Mouse (Mus musculus): ENCODE data around the gene Nfatc2ip. TPM values are rescaled to one million over a fixed set of nuclear protein-coding genes. Genes with fewer than 3 reads are reported as not detected.

The Nfatc2ip gene
- polyA plus RNA-seq, 1 experiment from 2014 or later: 1.8 TPM

- Histone ChIP-seq H3K9me3 (replicated peaks; ENCODE audit: control insufficient read depth, low read length) (no peaks in the 10 kb centered on the region), H3K27ac (ENCODE audit: low read depth, low read length) (no peak overlapping the region), H3K36me3 (ENCODE audit: control insufficient read depth, insufficient read depth, low read length) (no peaks in the 10 kb centered on the region), H3K4me3 (ENCODE audit: low read depth, low read length) (no peak overlapping the region), H3K27me3 (ENCODE audit: control insufficient read depth, insufficient read depth, low read length) (no peaks in the 10 kb centered on the region), H3K4me2 (no peak overlapping the region), H3K9ac (ENCODE audit: low read depth, low read length) (no peak overlapping the region), H3K4me1 (ENCODE audit: control insufficient read depth, insufficient read depth, low read length) (no peaks in the 10 kb centered on the region)
- ATAC-seq (replicated peaks; ENCODE audit: insufficient number of reproducible peaks, low FRiP score, low TSS enrichment): no peak
- 36% methylated on average over 8 of the region's 8 CpGs for WGBS (ENCODE audit: insufficient replicate concordance)
Observed at GRCm38 (mm10) chr7:126348293-126348692, 48.2 kb downstream of the Nfatc2ip start.

GRCm38 (mm10) chr7:126347098-126347497 is 49.4 kb downstream of the Nfatc2ip start:
- no peak for ATAC-seq (replicated peaks; ENCODE audit: insufficient number of reproducible peaks, low FRiP score, low TSS enrichment)
- H3K36me3 ChIP-seq (ENCODE audit: control insufficient read depth, insufficient read depth, low read length): no peaks in the 10 kb centered on the region
- WGBS (ENCODE audit: insufficient replicate concordance): 52% methylated on average over 1 of the region's 1 CpGs
- no peak overlapping the region for H3K4me3 ChIP-seq (ENCODE audit: low read depth, low read length)
- H3K27ac ChIP-seq (ENCODE audit: low read depth, low read length): no peak overlapping the region
- H3K4me1 ChIP-seq (ENCODE audit: control insufficient read depth, insufficient read depth, low read length): no peaks in the 10 kb centered on the region
- H3K9me3 ChIP-seq (replicated peaks; ENCODE audit: control insufficient read depth, low read length): no peaks in the 10 kb centered on the region
- no peak overlapping the region for H3K9ac ChIP-seq (ENCODE audit: low read depth, low read length)
- no peaks in the 10 kb centered on the region for H3K27me3 ChIP-seq (ENCODE audit: control insufficient read depth, insufficient read depth, low read length)
- H3K4me2 ChIP-seq: no peak overlapping the region

GRCm38 (mm10) chr7:126345969-126346368 is 50.6 kb downstream of the Nfatc2ip start:
- H3K27me3 ChIP-seq (ENCODE audit: control insufficient read depth, insufficient read depth, low read length): no peaks in the 10 kb centered on the region
- no peak overlapping the region for H3K4me3 ChIP-seq (ENCODE audit: low read depth, low read length)
- H3K4me2 ChIP-seq: no peak overlapping the region
- no peaks in the 10 kb centered on the region for H3K9me3 ChIP-seq (replicated peaks; ENCODE audit: control insufficient read depth, low read length)
- no peak overlapping the region for H3K9ac ChIP-seq (ENCODE audit: low read depth, low read length)
- 48% methylated on average over 3 of the region's 3 CpGs for WGBS (ENCODE audit: insufficient replicate concordance)
- H3K36me3 ChIP-seq (ENCODE audit: control insufficient read depth, insufficient read depth, low read length): no peaks in the 10 kb centered on the region
- no peaks in the 10 kb centered on the region for H3K4me1 ChIP-seq (ENCODE audit: control insufficient read depth, insufficient read depth, low read length)
- ATAC-seq (replicated peaks; ENCODE audit: insufficient number of reproducible peaks, low FRiP score, low TSS enrichment): no peak
- no peak overlapping the region for H3K27ac ChIP-seq (ENCODE audit: low read depth, low read length)

- 0 out of 2 replicates have a peak, but pooled peaks cover 3% of the 10 kb centered on the region for H3K4me1 ChIP-seq (ENCODE audit: control insufficient read depth, insufficient read depth, low read length)
- no peak overlapping the region for H3K4me3 ChIP-seq (ENCODE audit: low read depth, low read length)
- H3K27ac ChIP-seq (ENCODE audit: low read depth, low read length): no peak overlapping the region
- ATAC-seq (replicated peaks; ENCODE audit: insufficient number of reproducible peaks, low FRiP score, low TSS enrichment): no peak
- H3K27me3 ChIP-seq (ENCODE audit: control insufficient read depth, insufficient read depth, low read length): no peaks in the 10 kb centered on the region
- H3K36me3 ChIP-seq (ENCODE audit: control insufficient read depth, insufficient read depth, low read length): no peaks in the 10 kb centered on the region
- 61% methylated on average over 3 of the region's 3 CpGs for WGBS (ENCODE audit: insufficient replicate concordance)
- no peak overlapping the region for H3K4me2 ChIP-seq
- no peak overlapping the region for H3K9ac ChIP-seq (ENCODE audit: low read depth, low read length)
- H3K9me3 ChIP-seq (replicated peaks; ENCODE audit: control insufficient read depth, low read length): no peaks in the 10 kb centered on the region
Observed at GRCm38 (mm10) chr7:126345557-126345956, 51.0 kb downstream of the Nfatc2ip start.

GRCm38 (mm10) chr7:126340896-126341295 is 55.6 kb downstream of the Nfatc2ip start:
- ATAC-seq (replicated peaks; ENCODE audit: insufficient number of reproducible peaks, low FRiP score, low TSS enrichment): no peak
- Histone ChIP-seq H3K36me3 (ENCODE audit: control insufficient read depth, insufficient read depth, low read length) (no peaks in the 10 kb centered on the region), H3K9me3 (replicated peaks; ENCODE audit: control insufficient read depth, low read length) (no peaks in the 10 kb centered on the region), H3K4me1 (ENCODE audit: control insufficient read depth, insufficient read depth, low read length) (0 out of 2 replicates have a peak, but pooled peaks cover 3% of the 10 kb centered on the region), H3K9ac (ENCODE audit: low read depth, low read length) (no peak overlapping the region), H3K4me3 (ENCODE audit: low read depth, low read length) (no peak overlapping the region), H3K4me2 (no peak overlapping the region), H3K27ac (ENCODE audit: low read depth, low read length) (no peak overlapping the region), H3K27me3 (ENCODE audit: control insufficient read depth, insufficient read depth, low read length) (no peaks in the 10 kb centered on the region)
- 32% methylated on average over 6 of the region's 6 CpGs for WGBS (ENCODE audit: insufficient replicate concordance)

- Histone ChIP-seq H3K27ac (ENCODE audit: low read depth, low read length) (no peak overlapping the region), H3K9ac (ENCODE audit: low read depth, low read length) (no peak overlapping the region), H3K36me3 (ENCODE audit: control insufficient read depth, insufficient read depth, low read length) (no peaks in the 10 kb centered on the region), H3K9me3 (replicated peaks; ENCODE audit: control insufficient read depth, low read length) (no peaks in the 10 kb centered on the region), H3K4me2 (no peak overlapping the region), H3K4me1 (ENCODE audit: control insufficient read depth, insufficient read depth, low read length) (0 out of 2 replicates have a peak, but pooled peaks cover 3% of the 10 kb centered on the region), H3K4me3 (ENCODE audit: low read depth, low read length) (no peak overlapping the region), H3K27me3 (ENCODE audit: control insufficient read depth, insufficient read depth, low read length) (no peaks in the 10 kb centered on the region)
- 60% methylated on average over 6 of the region's 6 CpGs for WGBS (ENCODE audit: insufficient replicate concordance)
- no peak for ATAC-seq (replicated peaks; ENCODE audit: insufficient number of reproducible peaks, low FRiP score, low TSS enrichment)
Observed at GRCm38 (mm10) chr7:126340206-126340618, 56.3 kb downstream of the Nfatc2ip start.

- Histone ChIP-seq H3K27me3 (ENCODE audit: control insufficient read depth, insufficient read depth, low read length) (no peaks in the 10 kb centered on the region), H3K9me3 (replicated peaks; ENCODE audit: control insufficient read depth, low read length) (no peaks in the 10 kb centered on the region), H3K36me3 (ENCODE audit: control insufficient read depth, insufficient read depth, low read length) (no peaks in the 10 kb centered on the region), H3K9ac (ENCODE audit: low read depth, low read length) (no peak overlapping the region), H3K27ac (ENCODE audit: low read depth, low read length) (no peak overlapping the region), H3K4me2 (no peak overlapping the region), H3K4me3 (ENCODE audit: low read depth, low read length) (no peak overlapping the region), H3K4me1 (ENCODE audit: control insufficient read depth, insufficient read depth, low read length) (0 out of 2 replicates have a peak, but pooled peaks cover 3% of the 10 kb centered on the region)
- no peak for ATAC-seq (replicated peaks; ENCODE audit: insufficient number of reproducible peaks, low FRiP score, low TSS enrichment)
- 73% methylated on average over 8 of the region's 8 CpGs for WGBS (ENCODE audit: insufficient replicate concordance)
Observed at GRCm38 (mm10) chr7:126339521-126339971, 57.0 kb downstream of the Nfatc2ip start.

- Histone ChIP-seq H3K4me2 (no peak overlapping the region), H3K9ac (ENCODE audit: low read depth, low read length) (no peak overlapping the region), H3K27me3 (ENCODE audit: control insufficient read depth, insufficient read depth, low read length) (no peaks in the 10 kb centered on the region), H3K9me3 (replicated peaks; ENCODE audit: control insufficient read depth, low read length) (no peaks in the 10 kb centered on the region), H3K27ac (ENCODE audit: low read depth, low read length) (no peak overlapping the region), H3K4me1 (ENCODE audit: control insufficient read depth, insufficient read depth, low read length) (0 out of 2 replicates have a peak, but pooled peaks cover 3% of the 10 kb centered on the region), H3K4me3 (ENCODE audit: low read depth, low read length) (no peak overlapping the region), H3K36me3 (ENCODE audit: control insufficient read depth, insufficient read depth, low read length) (no peaks in the 10 kb centered on the region)
- no peak for ATAC-seq (replicated peaks; ENCODE audit: insufficient number of reproducible peaks, low FRiP score, low TSS enrichment)
- WGBS (ENCODE audit: insufficient replicate concordance): 72% methylated on average over 8 of the region's 8 CpGs
Observed at GRCm38 (mm10) chr7:126338906-126339305, 57.6 kb downstream of the Nfatc2ip start.

- no peak overlapping the region for H3K4me2 ChIP-seq
- H3K36me3 ChIP-seq (ENCODE audit: control insufficient read depth, insufficient read depth, low read length): no peaks in the 10 kb centered on the region
- H3K9ac ChIP-seq (ENCODE audit: low read depth, low read length): no peak overlapping the region
- 71% methylated on average over 1 of the region's 1 CpGs for WGBS (ENCODE audit: insufficient replicate concordance)
- H3K9me3 ChIP-seq (replicated peaks; ENCODE audit: control insufficient read depth, low read length): no peaks in the 10 kb centered on the region
- ATAC-seq (replicated peaks; ENCODE audit: insufficient number of reproducible peaks, low FRiP score, low TSS enrichment): no peak
- H3K4me1 ChIP-seq (ENCODE audit: control insufficient read depth, insufficient read depth, low read length): 0 out of 2 replicates have a peak, but pooled peaks cover under 1% of the 10 kb centered on the region
- no peak overlapping the region for H3K4me3 ChIP-seq (ENCODE audit: low read depth, low read length)
- no peak overlapping the region for H3K27ac ChIP-seq (ENCODE audit: low read depth, low read length)
- no peaks in the 10 kb centered on the region for H3K27me3 ChIP-seq (ENCODE audit: control insufficient read depth, insufficient read depth, low read length)
Observed at GRCm38 (mm10) chr7:126335556-126335955, 61.0 kb downstream of the Nfatc2ip start.
